Mouse (Mus musculus): ENCODE data around the gene Abcf1. TPM values are rescaled to one million over a fixed set of nuclear protein-coding genes. Genes with fewer than 3 reads are reported as not detected.
"Not testable (repeated sequence)": the region's sequence is repeated elsewhere in the genome, so short reads cannot be mapped to it uniquely, and the experiment has no call there.

Abcf1 gene
- 105 and 116 TPM in 2 replicates for polyA plus RNA-seq (2016; fragmentation: Nextera tagmentation; extraction: Ambion mirVana)

- under 1% methylated on average over 68 of the region's 68 CpGs for WGBS
- H3K27ac ChIP-seq, result peak within 1 kb of the TSS; percentile 89
Measured at GRCm38 (mm10) chr17:35969418-35970389, at the start of gene Abcf1. TSS of gene Abcf1 (minus strand) at chr17:35969761.

GRCm38 (mm10) chr17:36018979-36019378, 49.4 kb upstream of the Abcf1 start:
- peaks cover 7% of the 10 kb centered on the region; the same call in 1 of the 2 replicates for H3K9me3 ChIP-seq
- DNase-seq (ENCODE audit: low spot score), result no peak
- H3K27me3 ChIP-seq (ENCODE audit: insufficient read depth, poor library complexity, severe bottlenecking), result no peaks in the 10 kb centered on the region
- peaks cover 20% of the 10 kb centered on the region for H3K36me3 ChIP-seq
- peaks cover 15% of the 10 kb centered on the region for H3K4me1 ChIP-seq (replicated peaks)
- no peak overlapping the region for H3K4me3 ChIP-seq
- WGBS, result 70% methylated on average over 2 of the region's 2 CpGs
- no peak overlapping the region for H3K27ac ChIP-seq

More at GRCm38 (mm10) chr17:35969418-35970389, at the start of gene Abcf1:
- H3K4me1 ChIP-seq (replicated peaks), result peaks cover 21% of the 10 kb centered on the region
- peak; percentile 99 for DNase-seq (ENCODE audit: low spot score)
- no peaks in the 10 kb centered on the region for H3K9me3 ChIP-seq
- no peaks in the 10 kb centered on the region for H3K27me3 ChIP-seq (ENCODE audit: insufficient read depth, poor library complexity, severe bottlenecking)
- H3K4me3 ChIP-seq, result peak within 1 kb of the TSS; percentile 93
- H3K36me3 ChIP-seq, result peaks cover 54% of the 10 kb centered on the region

- H3K27ac ChIP-seq, result no peak overlapping the region
- peaks cover 15% of the 10 kb centered on the region for H3K4me1 ChIP-seq (replicated peaks)
- DNase-seq (ENCODE audit: low spot score), result no peak
- H3K27me3 ChIP-seq (ENCODE audit: insufficient read depth, poor library complexity, severe bottlenecking), result no peaks in the 10 kb centered on the region
- no peak overlapping the region for H3K4me3 ChIP-seq
- WGBS, result 90% methylated on average over 5 of the region's 5 CpGs
- H3K9me3 ChIP-seq, result peaks cover 7% of the 10 kb centered on the region; the same call in 1 of the 2 replicates
- H3K36me3 ChIP-seq, result peaks cover 20% of the 10 kb centered on the region
Measured at GRCm38 (mm10) chr17:36017046-36017445, 47.5 kb upstream of the Abcf1 start.

- no peak for DNase-seq (ENCODE audit: low spot score)
- H3K27ac ChIP-seq, result no peak overlapping the region
- no peak overlapping the region for H3K4me3 ChIP-seq
- 93% methylated on average over 5 of the region's 5 CpGs for WGBS
- peaks cover 20% of the 10 kb centered on the region for H3K36me3 ChIP-seq
- 0 out of 2 replicates have a peak, but pooled peaks cover 7% of the 10 kb centered on the region for H3K9me3 ChIP-seq
- no peaks in the 10 kb centered on the region for H3K27me3 ChIP-seq (ENCODE audit: insufficient read depth, poor library complexity, severe bottlenecking)
- peaks cover 1% of the 10 kb centered on the region; the same call in 1 of the 2 replicates for H3K4me1 ChIP-seq (replicated peaks)
Measured at GRCm38 (mm10) chr17:36014977-36015376, 45.4 kb upstream of the Abcf1 start.

- WGBS, result 98% methylated on average over 7 of the region's 7 CpGs
- H3K4me3 ChIP-seq; H3K27me3 ChIP-seq (ENCODE audit: insufficient read depth, poor library complexity, severe bottlenecking); H3K4me1 ChIP-seq (replicated peaks); DNase-seq (ENCODE audit: low spot score); H3K27ac ChIP-seq: not testable (repeated sequence)
- Histone ChIP-seq H3K36me3 (peaks cover 20% of the 10 kb centered on the region), H3K9me3 (peaks cover 18% of the 10 kb centered on the region; the same call in 1 of the 2 replicates)
Measured at GRCm38 (mm10) chr17:36004409-36004808, 34.8 kb upstream of the Abcf1 start.

GRCm38 (mm10) chr17:36003331-36003730, 33.8 kb upstream of the Abcf1 start:
- WGBS, result 93% methylated on average over 7 of the region's 7 CpGs
- H3K9me3 ChIP-seq, result peaks cover 18% of the 10 kb centered on the region; the same call in 1 of the 2 replicates
- no peak for DNase-seq (ENCODE audit: low spot score)
- no peak overlapping the region for H3K4me3 ChIP-seq
- no peak overlapping the region for H3K27ac ChIP-seq
- H3K36me3 ChIP-seq, result peaks cover 20% of the 10 kb centered on the region
- no peaks in the 10 kb centered on the region for H3K4me1 ChIP-seq (replicated peaks)
- H3K27me3 ChIP-seq (ENCODE audit: insufficient read depth, poor library complexity, severe bottlenecking), result no peaks in the 10 kb centered on the region

- Histone ChIP-seq H3K36me3 (peaks cover 19% of the 10 kb centered on the region), H3K27ac (no peak overlapping the region; the same call in 1 of the 2 replicates), H3K4me1 (replicated peaks) (peaks cover 3% of the 10 kb centered on the region; the same call in 1 of the 2 replicates), H3K27me3 (ENCODE audit: insufficient read depth, poor library complexity, severe bottlenecking) (no peaks in the 10 kb centered on the region), H3K9me3 (peaks cover 18% of the 10 kb centered on the region; the same call in 1 of the 2 replicates), H3K4me3 (no peak overlapping the region)
- WGBS, result 95% methylated on average over 6 of the region's 6 CpGs
- no peak for DNase-seq (ENCODE audit: low spot score)
Measured at GRCm38 (mm10) chr17:36001966-36002365, 32.4 kb upstream of the Abcf1 start.

GRCm38 (mm10) chr17:36001121-36001897, 31.7 kb upstream of the Abcf1 start:
- 97% methylated on average over 12 of the region's 12 CpGs for WGBS
- peaks cover 4% of the 10 kb centered on the region for H3K4me1 ChIP-seq (replicated peaks)
- peaks cover 12% of the 10 kb centered on the region; the same call in 1 of the 2 replicates for H3K9me3 ChIP-seq
- H3K27me3 ChIP-seq (ENCODE audit: insufficient read depth, poor library complexity, severe bottlenecking), result no peaks in the 10 kb centered on the region
- no peak for DNase-seq (ENCODE audit: low spot score)
- peaks cover 12% of the 10 kb centered on the region for H3K36me3 ChIP-seq
- H3K27ac ChIP-seq, result no peak overlapping the region
- H3K4me3 ChIP-seq, result no peak overlapping the region

- peaks cover 7% of the 10 kb centered on the region; the same call in 1 of the 2 replicates for H3K9me3 ChIP-seq
- H3K4me1 ChIP-seq (replicated peaks), result peaks cover 12% of the 10 kb centered on the region
- peaks cover 7% of the 10 kb centered on the region; the same call in 1 of the 2 replicates for H3K36me3 ChIP-seq
- DNase-seq (ENCODE audit: low spot score), result no peak
- no peak overlapping the region for H3K27ac ChIP-seq
- no peaks in the 10 kb centered on the region for H3K27me3 ChIP-seq (ENCODE audit: insufficient read depth, poor library complexity, severe bottlenecking)
- WGBS, result 89% methylated on average over 4 of the region's 4 CpGs
- H3K4me3 ChIP-seq, result no peak overlapping the region
Measured at GRCm38 (mm10) chr17:36000349-36000748, 30.8 kb upstream of the Abcf1 start.

GRCm38 (mm10) chr17:35999356-35999755, 29.8 kb upstream of the Abcf1 start:
- 92% methylated on average over 7 of the region's 7 CpGs for WGBS
- H3K27me3 ChIP-seq (ENCODE audit: insufficient read depth, poor library complexity, severe bottlenecking), result no peaks in the 10 kb centered on the region
- peaks cover 4% of the 10 kb centered on the region; the same call in 1 of the 2 replicates for H3K9me3 ChIP-seq
- no peak overlapping the region for H3K4me3 ChIP-seq
- no peak for DNase-seq (ENCODE audit: low spot score)
- H3K27ac ChIP-seq, result no peak overlapping the region
- H3K36me3 ChIP-seq, result peaks cover 7% of the 10 kb centered on the region; the same call in 1 of the 2 replicates
- H3K4me1 ChIP-seq (replicated peaks), result peaks cover 18% of the 10 kb centered on the region

- Histone ChIP-seq H3K9me3 (peaks cover 4% of the 10 kb centered on the region; the same call in 1 of the 2 replicates), H3K27me3 (ENCODE audit: insufficient read depth, poor library complexity, severe bottlenecking) (no peaks in the 10 kb centered on the region), H3K4me1 (replicated peaks) (peaks cover 18% of the 10 kb centered on the region), H3K36me3 (peaks cover 7% of the 10 kb centered on the region; the same call in 1 of the 2 replicates), H3K27ac (no peak overlapping the region), H3K4me3 (no peak overlapping the region)
- 88% methylated on average over 6 of the region's 6 CpGs for WGBS
- DNase-seq (ENCODE audit: low spot score), result no peak
Measured at GRCm38 (mm10) chr17:35998545-35999305, 29.2 kb upstream of the Abcf1 start.

Measured in hindbrain, embryonic 10.5 days (tissue).